Mouse (Mus musculus) macrophage (primary cell): ENCODE data around the gene Lrrc19. TPM values are rescaled to one million over a fixed set of nuclear protein-coding genes. Genes with fewer than 3 reads are reported as not detected.
"Not testable (repeated sequence)": the region's sequence is repeated elsewhere in the genome, so short reads cannot be mapped to it uniquely, and the experiment has no call there.

Experiments used
- H3K27ac ChIP-seq: fragments of 350-480 bp; formaldehyde crosslinking; 2 replicates; pipeline ENCODE4 v1.9.0; 2021
- H3K36me3 ChIP-seq: fragments of 350-480 bp; formaldehyde crosslinking; 2 replicates; pipeline ENCODE4 v1.9.0; 2021; ENCODE audit errors: inconsistent target
- H3K4me3 ChIP-seq: fragments of 350-480 bp; formaldehyde crosslinking; 2 replicates; pipeline ENCODE4 v1.9.0; 2021; ENCODE audit errors: inconsistent target
- H3K79me2 ChIP-seq: fragments of 350-480 bp; formaldehyde crosslinking; 2 replicates; pipeline ENCODE4 v1.9.0; 2021; ENCODE audit errors: inconsistent target
- WGBS: methylation state at CpG from one replicate; pipeline ENCODE4 v1.1.7; 2026; ENCODE audit warnings: inconsistent platforms; ENCODE audit not compliant: missing documents; 5-methylcytosine and 5-hydroxymethylcytosine counted together
- polyA plus RNA-seq: library from polyadenylated mRNA; stranded (reverse); fragments of 250-400 nt; gene quantifications from 3 replicates; pipeline ENCODE4 v1.2.4, GENCODE M21; 2018; ENCODE audit warnings: inconsistent platforms
- total RNA-seq, 78 experiments: library from RNA; depleted of rRNA; stranded (reverse); fragments of 250-400 nt; gene quantifications; 1 replicate in 9 of 78; 2 replicates in 24 of 78; 3 replicates in 43 of 78; 4 replicates in 2 of 78; pipeline ENCODE4 v1.2.4; 2018; ENCODE audit warnings: inconsistent platforms in 56 of 78

The Lrrc19 gene
- total RNA-seq (2018; cell fraction: chromatin; rRNA removed): not detected
- not detected for total RNA-seq (2018; cell fraction: cytosol; rRNA removed)
- total RNA-seq (2018; cell fraction: nucleus; rRNA removed): not detected
- not detected in 3 replicates for polyA plus RNA-seq

- Histone ChIP-seq H3K27ac (no peak within 1 kb of the TSS), H3K4me3 (no peak within 1 kb of the TSS), H3K36me3 (no peaks in the 10 kb centered on the region), H3K79me2 (no peaks in the 10 kb centered on the region)
- 95% methylated on average over 3 of the region's 3 CpGs for WGBS
Measured at GRCm38 (mm10) chr4:94649920-94650319, at the start of gene Lrrc19. Gene Lrrc19 (minus strand): TSS chr4:94650144.

DNA sequence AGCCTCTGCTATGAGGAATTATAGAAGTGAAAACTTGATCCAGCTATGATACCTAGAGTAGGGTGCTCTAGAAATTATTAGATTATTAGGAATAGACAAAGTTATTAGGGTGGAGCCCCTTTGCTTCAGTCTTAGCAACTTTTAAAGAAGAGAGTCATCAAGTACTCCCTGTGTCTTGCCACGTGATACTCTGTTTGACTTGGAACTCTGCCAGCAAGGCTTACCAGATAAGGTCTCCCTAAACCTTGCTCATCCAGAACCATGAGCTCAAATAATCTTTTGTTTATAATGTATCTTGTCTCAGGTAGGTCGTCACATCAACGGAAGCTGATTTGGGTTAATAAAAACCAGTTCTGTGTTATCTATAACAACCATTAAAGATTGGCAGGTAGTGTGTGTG lies 46.4 kb upstream of the Lrrc19 start:
- Histone ChIP-seq H3K4me3 (no peak overlapping the region), H3K36me3 (no peaks in the 10 kb centered on the region), H3K79me2 (no peaks in the 10 kb centered on the region), H3K27ac (no peak overlapping the region)
- 90% methylated on average over 3 of the region's 3 CpGs for WGBS

DNA sequence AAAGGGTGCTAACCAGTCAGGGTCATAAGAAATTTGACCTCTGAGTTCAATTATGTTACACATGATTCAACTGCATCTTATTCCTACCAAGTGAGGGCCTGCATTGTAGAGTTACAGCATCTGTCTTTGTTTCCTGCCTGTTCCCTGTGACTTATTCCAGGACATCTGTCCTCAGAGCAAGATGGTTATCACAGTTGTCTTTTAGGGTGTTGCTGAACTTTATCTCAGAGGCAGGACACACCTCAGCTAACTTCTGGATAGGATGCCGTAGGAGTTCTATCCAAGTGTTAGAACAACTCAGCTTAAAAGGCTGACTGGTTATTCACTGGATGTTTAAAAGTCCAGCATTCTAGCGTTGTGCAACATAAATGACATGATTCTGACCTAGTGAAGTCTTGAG lies 42.2 kb upstream of the Lrrc19 start:
- Histone ChIP-seq H3K36me3 (no peaks in the 10 kb centered on the region), H3K4me3 (no peak overlapping the region), H3K79me2 (no peaks in the 10 kb centered on the region), H3K27ac (no peak overlapping the region)
- WGBS: 97% methylated on average over 2 of the region's 2 CpGs

DNA sequence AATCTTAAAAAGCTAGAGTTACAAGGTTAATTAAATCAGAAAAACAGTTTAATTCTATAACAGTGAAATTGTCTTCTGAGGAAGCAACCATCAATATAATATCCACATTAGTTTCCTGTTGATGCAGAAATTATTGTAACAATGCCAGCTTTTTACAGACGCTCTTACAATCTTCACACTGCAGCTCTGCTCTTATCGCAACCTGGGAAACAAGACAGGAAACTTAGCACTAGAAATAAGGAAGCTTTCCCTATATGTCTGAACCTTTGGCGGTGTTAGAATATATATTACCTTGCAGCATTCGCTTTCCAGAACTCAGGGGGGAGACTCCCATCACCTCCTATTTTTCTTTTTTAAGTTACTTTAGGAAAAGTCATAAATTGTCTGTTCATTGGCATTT lies 41.1 kb upstream of the Lrrc19 start:
- H3K79me2 ChIP-seq: no peaks in the 10 kb centered on the region
- H3K36me3 ChIP-seq: no peaks in the 10 kb centered on the region
- no peak overlapping the region for H3K4me3 ChIP-seq
- 35% methylated on average over 4 of the region's 4 CpGs for whole genome bisulfite sequencing
- no peak overlapping the region for H3K27ac ChIP-seq

DNA sequence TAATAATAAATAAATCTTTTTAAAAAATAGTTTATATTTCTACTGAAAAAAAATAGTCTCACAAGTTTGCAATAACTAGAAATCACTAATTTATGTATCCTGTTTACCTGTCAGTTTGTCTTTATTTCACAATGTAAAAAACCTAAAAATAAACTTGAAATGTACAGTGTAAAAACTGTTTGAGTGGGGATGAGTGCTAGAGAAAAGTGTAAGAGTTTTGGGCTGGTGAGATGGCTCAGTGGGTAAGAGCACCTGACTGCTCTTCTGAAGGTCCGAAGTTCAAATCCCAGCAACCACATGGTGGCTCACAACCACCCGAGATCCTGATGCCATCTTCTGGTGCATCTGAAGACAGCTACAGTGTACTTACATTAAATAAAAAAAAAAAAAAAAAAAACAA lies 39.9 kb upstream of the Lrrc19 start:
- H3K27ac ChIP-seq, H3K79me2 ChIP-seq, H3K36me3 ChIP-seq, H3K4me3 ChIP-seq: not testable (repeated sequence)
- WGBS: no CpG with 5 or more reads among the region's 2 CpGs

GRCm38 (mm10) chr4:94683305-94683704 lies 33.4 kb upstream of the Lrrc19 start:
- WGBS: 86% methylated on average over 5 of the region's 5 CpGs
- H3K4me3 ChIP-seq: no peak overlapping the region

GRCm38 (mm10) chr4:94682029-94682428 lies 32.1 kb upstream of the Lrrc19 start:
- 0% methylated on average over 1 of the region's 1 CpGs for WGBS
- no peaks in the 10 kb centered on the region for H3K36me3 ChIP-seq
- no peak overlapping the region for H3K4me3 ChIP-seq
- no peaks in the 10 kb centered on the region for H3K79me2 ChIP-seq
- no peak overlapping the region for H3K27ac ChIP-seq

More at GRCm38 (mm10) chr4:94683305-94683704, 33.4 kb upstream of the Lrrc19 start:
- Histone ChIP-seq H3K79me2 (no peaks in the 10 kb centered on the region), H3K27ac (no peak overlapping the region), H3K36me3 (no peaks in the 10 kb centered on the region)

GRCm38 (mm10) chr4:94681181-94681580 lies 31.2 kb upstream of the Lrrc19 start:
- H3K79me2 ChIP-seq: no peaks in the 10 kb centered on the region
- no peak overlapping the region for H3K4me3 ChIP-seq
- no peak overlapping the region for H3K27ac ChIP-seq
- no peaks in the 10 kb centered on the region for H3K36me3 ChIP-seq
- WGBS: 91% methylated on average over 2 of the region's 2 CpGs

GRCm38 (mm10) chr4:94680662-94681061 lies 30.7 kb upstream of the Lrrc19 start:
- H3K4me3 ChIP-seq: no peak overlapping the region
- WGBS: 95% methylated on average over 2 of the region's 2 CpGs
- no peaks in the 10 kb centered on the region for H3K79me2 ChIP-seq
- H3K36me3 ChIP-seq: no peaks in the 10 kb centered on the region
- H3K27ac ChIP-seq: no peak overlapping the region

GRCm38 (mm10) chr4:94669718-94670117 lies 19.8 kb upstream of the Lrrc19 start:
- H3K27ac ChIP-seq: no peak overlapping the region
- WGBS: 56% methylated on average over 1 of the region's 1 CpGs
- no peak overlapping the region for H3K4me3 ChIP-seq
- no peaks in the 10 kb centered on the region for H3K36me3 ChIP-seq
- no peaks in the 10 kb centered on the region for H3K79me2 ChIP-seq

- not testable (repeated sequence) for H3K4me3 ChIP-seq, H3K27ac ChIP-seq, H3K79me2 ChIP-seq, H3K36me3 ChIP-seq
- WGBS: 91% methylated on average over 5 of the region's 5 CpGs
Measured at GRCm38 (mm10) chr4:94650426-94651175, 657 bp upstream of the Lrrc19 start.

DNA sequence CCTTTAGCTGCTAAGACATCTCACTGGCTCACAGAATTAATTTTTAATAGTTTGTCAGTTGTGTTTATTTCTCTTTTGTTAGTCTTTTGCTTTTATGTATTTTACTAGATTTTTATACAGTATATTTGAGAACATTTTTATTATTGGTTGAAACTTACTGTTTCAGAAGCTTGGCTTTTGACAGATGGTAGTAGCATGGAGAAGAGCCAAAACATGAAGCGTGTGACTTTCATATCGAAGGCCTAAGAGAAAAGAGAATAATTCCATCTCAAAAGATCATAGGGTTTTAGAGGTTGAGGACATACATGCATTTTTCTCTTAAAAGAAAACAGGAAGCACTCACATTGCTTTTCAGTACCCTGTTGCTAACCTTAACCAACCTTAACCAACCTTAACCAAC lies 6.8 kb downstream of the Lrrc19 start:
- 100% methylated on average over 2 of the region's 2 CpGs for WGBS
- Histone ChIP-seq H3K36me3 (no peaks in the 10 kb centered on the region), H3K4me3 (no peak overlapping the region), H3K27ac (no peak overlapping the region), H3K79me2 (no peaks in the 10 kb centered on the region)

DNA sequence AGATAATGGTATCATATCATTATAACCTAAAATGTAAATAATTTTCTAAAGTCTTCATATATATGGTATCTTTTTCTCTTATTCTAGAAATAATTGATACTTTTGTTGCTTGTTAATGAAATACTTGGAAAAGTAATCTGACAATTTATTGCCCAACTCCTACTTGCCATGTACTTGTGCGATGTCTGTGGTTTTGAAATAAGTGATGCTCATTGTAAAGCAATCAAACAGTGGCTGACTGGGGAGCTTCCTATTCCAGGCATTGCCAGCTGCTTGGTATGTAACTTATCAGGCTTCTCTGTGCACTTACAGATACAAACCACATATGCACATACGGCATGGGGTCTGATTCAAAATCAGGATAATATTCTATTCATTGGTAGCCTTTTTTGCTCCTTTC lies 29.9 kb downstream of the Lrrc19 start:
- 73% methylated on average over 2 of the region's 2 CpGs for WGBS
- H3K79me2 ChIP-seq: no peaks in the 10 kb centered on the region
- H3K36me3 ChIP-seq: no peaks in the 10 kb centered on the region
- no peak overlapping the region for H3K4me3 ChIP-seq
- H3K27ac ChIP-seq: no peak overlapping the region

DNA sequence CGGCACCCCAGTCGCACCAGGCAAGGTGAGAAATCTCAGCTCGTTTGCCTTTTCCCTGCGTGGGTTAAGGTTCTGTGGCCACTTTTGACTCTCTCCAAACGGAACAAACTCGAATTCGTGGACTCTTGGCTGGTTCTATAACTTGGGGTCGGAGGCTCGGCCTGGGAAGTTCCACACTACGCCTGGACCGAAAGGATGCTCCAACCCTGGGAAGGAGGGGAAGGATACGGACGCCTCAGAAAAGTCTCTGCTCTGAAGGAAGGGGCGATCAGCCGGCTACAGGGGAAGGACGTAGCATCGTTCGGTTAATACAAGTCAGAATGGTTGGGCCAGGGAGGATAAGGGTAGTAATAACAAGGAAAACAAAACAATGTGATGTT lies 35.3 kb downstream of the Lrrc19 start:
- H3K36me3 ChIP-seq: no peaks in the 10 kb centered on the region
- under 1% methylated on average over 18 of the region's 18 CpGs for WGBS
- H3K4me3 ChIP-seq: peak overlapping the region; percentile 75
- H3K27ac ChIP-seq: 0 out of 2 replicates have a peak overlapping the region, but pooled peaks have one; percentile 14
- H3K79me2 ChIP-seq: no peaks in the 10 kb centered on the region

GRCm38 (mm10) chr4:94613972-94614626 lies 35.8 kb downstream of the Lrrc19 start, which contains the start of gene Ift74:
Gene Ift74 (plus strand): TSS chr4:94614491.
- no peaks in the 10 kb centered on the region for H3K79me2 ChIP-seq
- 3% methylated on average over 28 of the region's 29 CpGs for WGBS
- peak within 1 kb of the TSS; percentile 75 for H3K4me3 ChIP-seq

More at GRCm38 (mm10) chr4:94613972-94614626, 35.8 kb downstream of the Lrrc19 start, which contains the start of gene Ift74:
- Histone ChIP-seq H3K36me3 (no peaks in the 10 kb centered on the region), H3K27ac (0 out of 2 replicates have a peak within 1 kb of the TSS, but pooled peaks have one; percentile 14)
